In the genomic region with DNA sequence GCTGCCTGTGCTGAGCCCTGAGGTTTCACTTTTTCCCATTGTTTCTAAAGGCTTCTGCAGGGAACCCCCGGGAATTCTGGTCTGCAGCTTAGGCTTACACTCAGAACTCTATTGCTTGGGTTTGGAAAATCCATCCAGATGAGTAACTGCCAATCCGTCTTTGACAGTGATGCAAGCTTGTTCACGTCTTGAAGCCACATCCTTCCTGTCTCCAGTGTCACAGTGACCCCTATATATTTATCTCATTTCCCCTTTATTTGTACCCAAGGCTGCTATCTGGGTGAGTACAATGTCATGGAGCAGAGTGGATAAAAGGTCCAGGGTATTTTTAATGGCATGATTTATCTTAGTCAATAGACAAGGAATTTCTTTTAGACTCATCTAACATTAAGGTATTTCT, we compare ENCODE assay signal across 15 mouse cellular contexts. TPM values are rescaled to one million over a fixed set of nuclear protein-coding genes. Genes with fewer than 3 reads are reported as not detected.
DNase-seq lines count a peak whose midpoint lies in the region; ATAC-seq and TF ChIP-seq lines count a peak whose summit lies in the region.
"Had no signal": no experiment of that assay in that cellular context is flagged by ENCODE, and none has a peak within 500 bp of the region (broad histone marks: within the 10 kb centered on the region; RNA-seq: fewer than 3 reads in every experiment).

TSS of gene Nlrp3 (plus strand) at position 245 of the 400 bp plus-strand sequence.

- no peak within 1 kb of the TSS; the same call in 1 of the 2 replicates for H3K27ac ChIP-seq in heart, adult 2 months
- no peak within 1 kb of the TSS for H3K27ac ChIP-seq in liver, embryonic 16.5 days (ENCODE audit: low read length)
- no peak within 1 kb of the TSS for H3K27ac ChIP-seq in liver, embryonic 12.5 days
- H3K27ac ChIP-seq in bone marrow macrophage, adult 2 months (ENCODE audit: insufficient read depth, low read depth, low read length) = peak within 1 kb of the TSS; percentile 98
- H3K27ac ChIP-seq in midbrain, embryonic 14.5 days (replicated peaks; ENCODE audit: low read depth, low read length) = no peak within 1 kb of the TSS
- H3K27ac ChIP-seq: limb, embryonic 12.5 days; neural tube, embryonic 15.5 days had no signal

- H3K9me3 ChIP-seq in liver, embryonic 16.5 days (replicated peaks; ENCODE audit: control insufficient read depth, low read length) = no peaks in the 10 kb centered on the region
- no peaks in the 10 kb centered on the region for H3K9me3 ChIP-seq in liver, embryonic 12.5 days (replicated peaks)
- no peaks in the 10 kb centered on the region for H3K9me3 ChIP-seq in midbrain, embryonic 14.5 days (ENCODE audit: control insufficient read depth, low read length)
- H3K9me3 ChIP-seq: limb, embryonic 12.5 days; neural tube, embryonic 15.5 days had no signal

- no peak within 1 kb of the TSS for H3K9ac ChIP-seq in heart, adult 2 months (ENCODE audit: low read depth, low read length)
- no peak within 1 kb of the TSS for H3K9ac ChIP-seq in liver, embryonic 16.5 days (ENCODE audit: low read depth, low read length)
- H3K9ac ChIP-seq in liver, embryonic 12.5 days = no peak within 1 kb of the TSS
- no peak within 1 kb of the TSS; the same call in 1 of the 2 replicates for H3K9ac ChIP-seq in midbrain, embryonic 14.5 days (replicated peaks; ENCODE audit: low read length)
- H3K9ac ChIP-seq: limb, embryonic 12.5 days; neural tube, embryonic 15.5 days had no signal

- intact Hi-C loops in heart, adult 2 months (cut with DNase I) = no loop called here

- WGBS in heart, adult 2 months = 24% methylated on average over 3 of the region's 3 CpGs
- 13% methylated on average over 3 of the region's 3 CpGs for WGBS in liver, embryonic 16.5 days (ENCODE audit: insufficient replicate concordance)
- WGBS in liver, embryonic 12.5 days (ENCODE audit: insufficient replicate concordance) = 21% methylated on average over 3 of the region's 3 CpGs
- 51% methylated on average over 3 of the region's 3 CpGs for WGBS in midbrain, embryonic 14.5 days

- H3K27me3 ChIP-seq in heart, adult 2 months (ENCODE audit: control insufficient read depth, insufficient read depth, low read length) = no peaks in the 10 kb centered on the region
- H3K27me3 ChIP-seq in liver, embryonic 16.5 days (ENCODE audit: control insufficient read depth, insufficient read depth, low read depth, low read length) = no peaks in the 10 kb centered on the region
- no peaks in the 10 kb centered on the region; the same call in 1 of the 2 replicates for H3K27me3 ChIP-seq in liver, embryonic 12.5 days (replicated peaks)
- H3K27me3 ChIP-seq in midbrain, embryonic 14.5 days (ENCODE audit: control insufficient read depth, insufficient read depth, low read length) = no peaks in the 10 kb centered on the region
- H3K27me3 ChIP-seq: neural tube, embryonic 15.5 days had no signal

- no peak for TF ChIP-seq CTCF in heart, adult 2 months (IDR thresholded peaks at IDR 0.05)
- no peak for TF ChIP-seq CTCF in bone marrow macrophage, adult 2 months (IDR thresholded peaks at IDR 0.05; ENCODE audit: low read depth, low read length)

- no peaks in the 10 kb centered on the region for H3K79me2 ChIP-seq in heart, adult 2 months (replicated peaks; ENCODE audit: control insufficient read depth, insufficient read depth, low read length)

- H3K4me3 ChIP-seq in heart, adult 2 months = no peak within 1 kb of the TSS
- H3K4me3 ChIP-seq in liver, embryonic 16.5 days (ENCODE audit: low read depth, low read length) = no peak within 1 kb of the TSS
- no peak within 1 kb of the TSS for H3K4me3 ChIP-seq in liver, embryonic 12.5 days
- H3K4me3 ChIP-seq in bone marrow macrophage, adult 2 months (ENCODE audit: insufficient read depth, low read length) = peak within 1 kb of the TSS; percentile 61
- H3K4me3 ChIP-seq in midbrain, embryonic 14.5 days (replicated peaks; ENCODE audit: low read depth, low read length) = no peak within 1 kb of the TSS
- H3K4me3 ChIP-seq: limb, embryonic 12.5 days; neural tube, embryonic 15.5 days had no signal

- H3K4me1 ChIP-seq in heart, adult 2 months (ENCODE audit: control insufficient read depth, insufficient read depth, low read length) = no peaks in the 10 kb centered on the region
- H3K4me1 ChIP-seq in liver, embryonic 16.5 days (ENCODE audit: control insufficient read depth, low read depth, low read length) = peaks cover 9% of the 10 kb centered on the region
- peaks cover 4% of the 10 kb centered on the region; the same call in 1 of the 2 replicates for H3K4me1 ChIP-seq in liver, embryonic 12.5 days
- peaks cover 60% of the 10 kb centered on the region for H3K4me1 ChIP-seq in bone marrow macrophage, adult 2 months (ENCODE audit: control insufficient read depth, insufficient read depth, low read length)
- H3K4me1 ChIP-seq in midbrain, embryonic 14.5 days (ENCODE audit: control insufficient read depth, insufficient read depth, low read length) = 0 out of 2 replicates have a peak, but pooled peaks cover 4% of the 10 kb centered on the region

- no peaks in the 10 kb centered on the region for H3K36me3 ChIP-seq in heart, adult 2 months (ENCODE audit: control insufficient read depth, insufficient read depth, low read length)
- no peaks in the 10 kb centered on the region for H3K36me3 ChIP-seq in liver, embryonic 16.5 days (ENCODE audit: control insufficient read depth, insufficient read depth)
- H3K36me3 ChIP-seq in liver, embryonic 12.5 days = no peaks in the 10 kb centered on the region
- H3K36me3 ChIP-seq in midbrain, embryonic 14.5 days (ENCODE audit: control insufficient read depth, insufficient read depth, low read length) = no peaks in the 10 kb centered on the region
- H3K36me3 ChIP-seq: limb, embryonic 12.5 days; neural tube, embryonic 15.5 days had no signal

- no peak for TF ChIP-seq POLR2A in heart, adult 2 months (IDR thresholded peaks at IDR 0.05; ENCODE audit: insufficient read depth, low read depth, low read length)
- TF ChIP-seq POLR2A in bone marrow macrophage, adult 2 months (IDR thresholded peaks at IDR 0.05; ENCODE audit: borderline replicate concordance, low read depth, low read length) = no peak

- 0 out of 2 replicates have a peak within 1 kb of the TSS, but pooled peaks have one; percentile 8 for H3K4me2 ChIP-seq in liver, embryonic 16.5 days (ENCODE audit: low read depth, low read length)
- no peak within 1 kb of the TSS for H3K4me2 ChIP-seq in liver, embryonic 12.5 days
- no peak within 1 kb of the TSS for H3K4me2 ChIP-seq in midbrain, embryonic 14.5 days (ENCODE audit: low read length)
- H3K4me2 ChIP-seq: limb, embryonic 12.5 days; neural tube, embryonic 15.5 days had no signal

- peak; percentile 92 for DNase-seq in heart, adult 11 months
- no peak for DNase-seq in heart, adult 2 months
- DNase-seq in left cerebral cortex, adult 8-10 months (ENCODE audit: low spot score in 2 of 2) = no peak
- no peak for DNase-seq in midbrain, embryonic 14.5 days
- DNase-seq: cerebellum, adult 11-12 months; kidney, adult 2 months; kidney, postnatal 25 days; layer of hippocampus, postnatal 36 days; right cerebral cortex, adult 18-20 months had no signal

- no peak for ATAC-seq in liver, embryonic 16.5 days (ENCODE audit: low read depth)
- no peak for ATAC-seq in liver, embryonic 12.5 days
- ATAC-seq in megakaryocyte progenitor cell, adult 5-6 weeks (replicated peaks; ENCODE audit: poor library complexity) = peak; percentile 63
- ATAC-seq in midbrain, embryonic 14.5 days (ENCODE audit: low FRiP score, low TSS enrichment) = no peak

- no peak for TF ChIP-seq EP300 in heart, adult 2 months (IDR thresholded peaks at IDR 0.05; ENCODE audit: insufficient read depth, low read depth, low read length)

RNA-seq across cellular contexts. Expression of gene Nlrp3, which starts in this region (rescaled TPM):
- total RNA-seq in heart, adult 2 months (2021) = under 1 TPM; 0.45 to 0.55 TPM
- polyA plus RNA-seq in heart, adult 2 months (2012; rRNA removed) = 0.33 and 0.38 TPM in 2 replicates
- polyA plus RNA-seq in liver, embryonic 16.5 days (2015; fragmentation: Nextera tagmentation; extraction: Ambion mirVana) = 0.63 and 0.89 TPM in 2 replicates
- 0.41 and 0.43 TPM in 2 replicates for polyA plus RNA-seq in liver, embryonic 12.5 days (2016; fragmentation: Nextera tagmentation; extraction: Ambion mirVana)
- 50.6 and 52.3 TPM in 2 replicates for polyA plus RNA-seq in bone marrow macrophage, adult 2 months (2012; ENCODE audit: insufficient read depth, insufficient read length, missing spikeins)
- 3.0 and 6.9 TPM in 2 replicates for total RNA-seq in megakaryocyte progenitor cell, adult 5-6 weeks (2015)
- 5.5 and 8.5 TPM in 2 replicates for total RNA-seq in megakaryocyte progenitor cell, adult 5-6 weeks (2017)
- total RNA-seq in left cerebral cortex, adult 8-10 months (2022) = 1 to 10 TPM; 1.3 to 4.3 (median 1.9) TPM
- 0.35 TPM in 1 of 2 replicates, not detected in the other for polyA plus RNA-seq in midbrain, embryonic 14.5 days (2014; fragmentation: Nextera tagmentation; extraction: Ambion mirVana)
- polyA plus RNA-seq: limb, embryonic 12.5 days had no signal

Comparison
In these comparisons a context has a peak if more than half of its experiments do, and no peak if none do; other contexts are left out.
1. RNA of gene Nlrp3 (polyA plus RNA-seq): 50.6 to 52.3 TPM in bone marrow macrophage, adult 2 months; 0.63 to 0.89 TPM in liver, embryonic 16.5 days, 0.41 to 0.43 TPM in liver, embryonic 12.5 days, 0.33 to 0.38 TPM in heart, adult 2 months and 0.35 TPM in midbrain, embryonic 14.5 days; every median in the first group is over 10 times any median in the second.